Mouse (Mus musculus) brain, embryonic 18.5 days (tissue): ENCODE results near the gene Trmt2a.

Source experiments
- DNase-seq: peaks from one replicate; pipeline ENCODE4 v3.0.0-alpha.2; 2012; ENCODE audit warnings: low read depth, low spot score

Gene Trmt2a

GRCm38 (mm10) chr16:18248433-18249363, at the start of gene Trmt2a, which contains the start of gene Ranbp1:
Gene Trmt2a, plus strand, starts transcription at chr16:18248679.
Gene Ranbp1, minus strand, starts transcription at chr16:18248732.
- DNase-seq: peak; percentile 95

GRCm38 (mm10) chr16:18200062-18200461, 48.4 kb upstream of the Trmt2a start:
- DNase-seq: no peak

- DNase-seq: no peak
Measured at GRCm38 (mm10) chr16:18201620-18202019, 46.9 kb upstream of the Trmt2a start.

- no peak for DNase-seq
Measured at GRCm38 (mm10) chr16:18202061-18202460, 46.4 kb upstream of the Trmt2a start.

GRCm38 (mm10) chr16:18203430-18204091, 44.9 kb upstream of the Trmt2a start:
- no peak for DNase-seq

GRCm38 (mm10) chr16:18210701-18211416, 37.6 kb upstream of the Trmt2a start:
- DNase-seq: no peak

GRCm38 (mm10) chr16:18211417-18212171, 36.9 kb upstream of the Trmt2a start:
- peak; percentile 55 for DNase-seq

- DNase-seq: peak; percentile 75
Measured at GRCm38 (mm10) chr16:18213689-18214088, 34.8 kb upstream of the Trmt2a start.

- no peak for DNase-seq
Measured at GRCm38 (mm10) chr16:18214858-18215257, 33.6 kb upstream of the Trmt2a start.

- DNase-seq: no peak
Measured at GRCm38 (mm10) chr16:18217579-18217978, 30.9 kb upstream of the Trmt2a start, which contains the start of gene Ccdc188. Gene Ccdc188, plus strand, starts transcription at chr16:18217879.

- DNase-seq: no peak
Measured at GRCm38 (mm10) chr16:18218580-18218996, 29.9 kb upstream of the Trmt2a start.

GRCm38 (mm10) chr16:18220001-18220400, 28.5 kb upstream of the Trmt2a start:
- no peak for DNase-seq

- DNase-seq: no peak
Measured at GRCm38 (mm10) chr16:18220856-18221542, 27.5 kb upstream of the Trmt2a start.

GRCm38 (mm10) chr16:18221543-18221898, 27.0 kb upstream of the Trmt2a start:
- DNase-seq: no peak

- no peak for DNase-seq
Measured at GRCm38 (mm10) chr16:18222188-18222587, 26.3 kb upstream of the Trmt2a start.

GRCm38 (mm10) chr16:18227187-18227586, 21.3 kb upstream of the Trmt2a start:
- DNase-seq: no peak

GRCm38 (mm10) chr16:18227897-18228422, 20.5 kb upstream of the Trmt2a start:
- DNase-seq: no peak

GRCm38 (mm10) chr16:18228856-18229255, 19.6 kb upstream of the Trmt2a start:
- no peak for DNase-seq

GRCm38 (mm10) chr16:18229622-18230021, 18.9 kb upstream of the Trmt2a start:
- no peak for DNase-seq

GRCm38 (mm10) chr16:18230617-18231016, 17.9 kb upstream of the Trmt2a start:
- no peak for DNase-seq
